Mouse (Mus musculus) megakaryocyte-erythroid progenitor cell, adult 5-6 weeks (primary cell): ENCODE results near the gene Wnt1. TPM values are rescaled to one million over a fixed set of nuclear protein-coding genes. Genes with fewer than 3 reads are reported as not detected.
A peak's percentile ranks its signal among the peaks of the same experiment; 100 is the strongest.

Source experiments
- ATAC-seq: replicated peaks from 2 replicates; pipeline ENCODE4 v1.8.0; 2016; ENCODE audit warnings: mild to moderate bottlenecking, inconsistent platforms; ENCODE audit not compliant: severe bottlenecking, poor library complexity, low FRiP score, low TSS enrichment
- total RNA-seq, 2 experiments: library from RNA; stranded (forward) in 1 of 2; stranded (reverse) in 1 of 2; fragments of 200-1000, 215-1000 nt in 1 of 2; fragments of >200 nt in 1 of 2; fragmentation: Nextera tagmentation in 1 of 2; gene quantifications; 2 replicates each; pipeline ENCODE4 v1.2.3; 2014 to 2017

Wnt1 gene
- total RNA-seq, 2 experiments from 2014 or later, result not detected

DNA sequence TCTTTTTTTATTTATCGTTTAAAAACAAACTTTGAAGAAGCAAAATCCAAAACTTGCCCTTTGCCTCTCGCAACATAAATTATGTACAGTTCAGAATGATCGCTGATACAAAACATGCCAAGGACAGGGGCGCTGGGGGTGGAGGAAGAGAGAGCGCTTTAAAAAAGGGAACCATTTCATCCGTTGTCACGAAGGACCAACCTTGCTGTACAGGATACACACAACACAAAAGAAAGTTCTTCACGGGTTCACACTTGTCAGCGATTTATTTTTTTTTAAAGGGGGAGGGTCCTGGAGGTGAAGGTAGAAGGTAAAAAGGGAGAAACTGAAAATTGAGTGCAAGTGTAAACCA is 42.0 kb downstream of the Wnt1 start:
- no peak for ATAC-seq

DNA sequence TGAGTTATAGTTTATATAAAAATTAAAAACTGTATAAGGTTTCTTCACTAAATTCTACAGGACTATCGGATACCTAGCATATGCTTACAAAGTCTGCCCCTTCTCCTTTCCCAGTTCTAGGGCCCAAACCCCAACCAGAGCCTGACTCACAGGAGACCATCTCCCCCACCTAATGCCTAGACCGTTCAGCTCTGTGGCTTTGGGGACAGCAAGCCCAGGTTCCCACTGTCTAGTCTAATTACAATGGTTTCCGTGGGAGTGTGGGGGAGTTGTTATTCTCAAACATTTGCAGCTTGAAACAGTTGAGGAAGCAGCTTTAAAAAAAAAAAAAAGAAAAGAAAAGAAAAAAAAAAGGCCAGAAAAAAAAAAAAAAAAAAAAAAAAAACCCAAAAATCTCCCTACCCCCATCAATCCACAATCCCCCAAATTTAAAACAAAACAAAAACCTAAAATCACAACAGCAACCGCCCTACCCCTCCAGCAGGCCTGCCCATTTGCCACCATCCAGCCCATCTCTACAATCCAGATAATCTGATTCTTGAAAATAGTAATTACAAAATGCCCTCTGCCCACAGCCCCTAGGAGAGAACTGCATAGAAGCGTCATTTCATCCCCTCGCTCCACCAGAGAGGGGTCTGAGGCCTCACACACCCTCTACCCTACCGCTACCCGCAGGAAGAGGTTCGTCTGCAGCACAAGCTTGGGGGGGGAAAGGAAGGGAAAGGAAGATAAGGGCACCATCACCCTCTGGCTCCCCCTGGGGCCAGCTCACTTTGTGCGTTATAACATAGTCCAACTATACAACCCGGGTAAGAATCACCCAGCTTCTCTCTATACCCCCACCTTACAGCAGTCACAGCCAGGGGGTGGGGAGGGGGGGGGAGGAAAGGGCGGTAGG is 42.8 kb downstream of the Wnt1 start:
- peak; percentile 54 for ATAC-seq

DNA sequence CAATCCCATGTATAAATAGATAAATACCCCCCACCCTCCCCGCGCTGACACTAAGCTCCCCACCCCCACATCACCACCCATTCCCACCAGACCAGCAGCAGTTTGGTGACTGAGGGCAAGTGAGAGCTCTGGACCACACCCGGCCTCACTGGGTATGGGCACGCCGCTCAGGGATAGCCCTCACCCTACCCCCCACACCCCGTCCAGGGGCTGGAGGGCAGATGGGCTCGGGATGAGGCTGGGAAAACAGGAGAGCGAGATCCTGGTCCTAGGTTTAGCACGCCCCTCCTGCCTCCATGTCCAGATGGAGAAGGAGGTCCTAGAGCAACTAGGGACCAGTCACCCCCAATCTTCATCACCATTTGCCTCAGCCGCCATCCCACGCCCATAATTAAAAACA is 43.6 kb downstream of the Wnt1 start:
- no peak for ATAC-seq

DNA sequence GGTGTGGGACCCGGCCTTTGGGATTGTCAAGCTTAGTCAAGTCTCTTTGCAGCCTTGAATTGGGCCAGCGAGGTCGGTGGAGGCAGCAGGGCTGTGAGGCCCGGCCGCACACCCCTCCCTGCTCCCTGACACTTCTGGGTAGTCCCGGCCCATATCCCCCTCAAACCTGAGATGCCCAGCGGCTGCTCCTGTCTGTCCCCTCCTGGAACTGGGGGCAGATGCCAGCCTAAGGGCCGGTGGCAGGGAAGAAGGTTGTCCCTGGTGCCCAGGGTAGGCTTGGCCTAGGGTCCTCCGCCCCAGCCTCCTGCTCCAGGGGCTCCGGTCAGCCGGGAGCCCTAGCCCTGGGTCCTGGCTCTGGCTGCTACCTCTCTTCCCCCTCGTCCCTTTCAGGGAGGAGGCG is 44.4 kb downstream of the Wnt1 start:
- no peak for ATAC-seq

DNA sequence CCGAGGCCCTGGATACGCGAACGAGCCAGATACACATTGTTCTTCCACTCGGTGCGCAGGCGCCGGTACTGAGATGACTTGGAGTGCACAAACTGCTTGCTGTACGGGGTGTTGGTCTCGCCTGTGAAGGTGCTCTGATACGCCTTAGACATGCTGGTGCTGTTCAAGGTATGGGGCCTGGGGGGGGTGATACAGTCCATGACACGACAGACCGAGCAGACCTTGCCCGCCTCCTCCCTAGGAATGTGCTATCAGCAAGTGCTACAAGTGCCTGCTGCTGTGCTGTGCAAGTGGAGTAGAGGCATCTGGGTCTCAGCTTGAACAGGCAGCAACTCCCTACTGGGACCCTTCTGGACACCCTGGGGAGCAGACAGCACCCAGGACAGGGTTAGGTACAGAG is 45.6 kb downstream of the Wnt1 start:
- ATAC-seq, result no peak

DNA sequence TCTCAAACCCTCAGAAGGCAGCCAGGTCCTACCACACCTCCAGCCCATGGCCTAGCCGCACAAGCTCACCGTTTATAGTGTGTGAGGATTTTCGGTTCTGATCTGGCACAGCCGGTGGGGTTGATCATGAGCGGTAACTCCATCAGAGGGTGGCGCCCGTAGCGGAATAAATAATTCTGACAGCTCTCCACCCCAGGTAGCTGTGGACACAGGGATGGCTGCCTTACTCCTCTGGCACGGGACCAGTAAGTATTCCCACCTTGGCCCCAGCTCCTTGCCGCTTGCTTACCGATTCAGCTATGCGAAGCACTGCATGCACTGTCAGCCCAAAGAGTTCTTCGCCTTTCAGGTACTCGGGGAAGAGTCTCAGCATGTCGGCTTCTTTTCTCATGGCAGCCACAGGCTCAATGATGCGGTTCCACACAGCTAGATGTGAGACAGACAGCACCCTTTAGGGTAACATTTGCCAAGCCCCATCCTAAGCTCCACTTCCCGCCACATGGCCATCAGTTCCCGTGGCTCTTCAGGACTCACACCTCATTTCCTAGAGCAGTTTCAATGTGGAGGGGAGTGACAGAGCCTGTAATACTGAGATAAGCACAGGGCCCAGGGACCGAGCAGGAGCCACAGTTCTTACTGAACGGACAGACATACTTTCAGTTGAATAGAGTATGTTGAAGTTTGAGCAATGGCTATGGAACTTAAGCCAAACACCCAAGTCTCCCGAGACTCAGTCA is 47.5 kb downstream of the Wnt1 start:
- ATAC-seq, result peak; percentile 58

DNA sequence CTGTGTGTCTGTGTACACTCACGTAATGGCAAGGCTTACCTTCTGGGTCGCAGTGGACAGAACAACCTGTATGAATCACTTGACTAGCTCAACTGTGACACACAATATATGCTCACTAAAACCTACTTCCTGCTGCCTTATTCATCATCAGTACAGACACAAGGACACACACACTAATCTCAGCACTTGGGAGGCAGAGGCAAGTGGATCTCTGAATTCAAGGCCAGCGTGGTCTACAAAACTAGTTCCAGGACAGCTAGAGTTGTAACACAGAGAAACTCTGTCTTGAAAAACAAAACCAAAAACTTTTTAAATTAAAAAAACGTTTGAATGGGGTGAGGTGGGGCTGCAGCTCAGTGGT is 48.1 kb downstream of the Wnt1 start:
- ATAC-seq, result no peak

DNA sequence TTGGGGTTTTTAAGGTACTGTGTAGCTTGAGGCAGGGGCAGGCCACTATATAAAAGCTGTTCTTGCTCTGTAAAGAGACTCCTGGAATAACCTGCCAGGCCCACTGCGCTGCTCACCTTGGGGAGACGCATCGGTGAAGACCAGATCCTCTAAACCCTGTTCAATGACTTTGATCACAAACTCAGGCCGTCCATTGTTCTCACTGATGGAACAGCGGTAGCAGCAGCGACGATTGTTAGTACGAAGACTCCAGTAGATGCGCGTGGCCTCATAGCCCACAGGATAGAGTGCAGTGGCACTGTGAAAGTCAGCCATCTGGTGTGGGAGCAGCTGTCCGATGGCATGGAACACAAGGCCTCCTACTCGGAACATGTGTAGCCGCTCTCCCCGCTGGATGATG is 49.5 kb downstream of the Wnt1 start:
- no peak for ATAC-seq

DNA sequence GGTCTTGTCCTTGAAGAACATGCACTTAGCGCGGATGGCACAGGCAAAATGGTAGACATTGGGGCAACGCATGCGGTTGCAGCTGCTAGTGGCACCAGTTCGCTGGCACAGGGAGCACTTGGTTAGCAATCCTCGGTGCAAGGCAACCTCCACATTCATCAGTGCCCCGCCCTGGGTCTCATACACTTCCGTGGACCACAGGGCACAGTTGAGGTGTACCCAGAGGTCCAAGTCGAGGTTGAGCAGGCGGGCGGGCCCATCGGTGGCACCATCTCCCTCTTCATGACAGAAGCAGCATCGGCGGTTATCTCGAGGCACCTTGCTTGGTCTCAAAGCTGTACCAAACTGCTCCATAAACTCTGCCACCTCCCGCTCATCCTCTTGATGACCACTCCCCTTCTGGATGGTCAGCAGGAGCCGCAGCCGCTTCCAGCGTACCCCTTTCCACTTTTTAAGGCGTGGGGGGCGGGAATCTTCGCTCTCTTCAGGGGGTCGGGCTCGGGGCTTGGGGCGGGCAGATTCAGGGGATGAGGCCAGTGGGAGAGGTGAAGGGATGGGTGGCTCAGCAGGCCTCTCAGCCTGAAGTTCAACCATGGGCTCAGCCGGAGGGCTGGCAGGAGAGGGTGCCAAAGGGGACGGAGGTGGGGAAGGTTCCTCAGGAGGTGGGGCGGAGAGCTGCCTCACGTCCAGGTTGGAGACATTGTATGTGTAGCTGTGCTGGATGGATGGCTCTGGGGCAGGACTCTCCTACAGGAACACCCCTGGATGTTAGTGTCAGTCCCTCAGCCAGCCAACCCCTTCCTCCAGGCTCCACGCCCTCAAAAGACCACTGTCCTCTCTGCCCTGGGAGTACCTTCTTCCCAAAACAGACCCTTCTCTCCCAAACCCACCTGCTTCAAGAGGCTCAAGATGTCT is 50.3 kb downstream of the Wnt1 start:
- no peak for ATAC-seq

Other genes with a start within 250 kb of the Wnt1 start
- gene Ccnt1, start 218.9 kb upstream of the Wnt1 start, total RNA-seq (2014; fragmentation: Nextera tagmentation), result 66.8 and 70.7 TPM in 2 replicates
- gene Ccnt1, start 218.9 kb upstream of the Wnt1 start, total RNA-seq (2017), result 80.8 and 88.3 TPM in 2 replicates
- gene 4930415O20Rik, start 218.9 kb upstream of the Wnt1 start, total RNA-seq (2014; fragmentation: Nextera tagmentation), result not detected in 2 replicates
- not detected in 2 replicates for gene 4930415O20Rik, start 218.9 kb upstream of the Wnt1 start, total RNA-seq (2017)
- gene Adcy6, start 179.8 kb upstream of the Wnt1 start, total RNA-seq (2014; fragmentation: Nextera tagmentation), result 55.8 and 57.2 TPM in 2 replicates
- 28.8 and 45.9 TPM in 2 replicates for gene Adcy6, start 179.8 kb upstream of the Wnt1 start, total RNA-seq (2017)
- not detected in 2 replicates for gene Cacnb3, start 159.0 kb upstream of the Wnt1 start, total RNA-seq (2014; fragmentation: Nextera tagmentation)
- gene Cacnb3, start 159.0 kb upstream of the Wnt1 start, total RNA-seq (2017), result not detected in 2 replicates
- gene Ddx23, start 127.0 kb upstream of the Wnt1 start, total RNA-seq (2014; fragmentation: Nextera tagmentation), result 79.8 and 96.4 TPM in 2 replicates
- gene Ddx23, start 127.0 kb upstream of the Wnt1 start, total RNA-seq (2017), result 152 and 181 TPM in 2 replicates
- 0.64 TPM in 1 of 2 replicates, not detected in the other for gene Rnd1, start 112.4 kb upstream of the Wnt1 start, total RNA-seq (2014; fragmentation: Nextera tagmentation)
- 0.61 TPM in 1 of 2 replicates, not detected in the other for gene Rnd1, start 112.4 kb upstream of the Wnt1 start, total RNA-seq (2017)
- not detected in 2 replicates for gene Ccdc65, start 81.7 kb upstream of the Wnt1 start, total RNA-seq (2014; fragmentation: Nextera tagmentation)
- gene Ccdc65, start 81.7 kb upstream of the Wnt1 start, total RNA-seq (2017), result not detected in 2 replicates
- gene Fkbp11, start 61.7 kb upstream of the Wnt1 start, total RNA-seq (2014; fragmentation: Nextera tagmentation), result 5.5 and 6.1 TPM in 2 replicates
- 5.8 and 6.9 TPM in 2 replicates for gene Fkbp11, start 61.7 kb upstream of the Wnt1 start, total RNA-seq (2017)
- 22.5 and 23.2 TPM in 2 replicates for gene Arf3, start 26.6 kb upstream of the Wnt1 start, total RNA-seq (2014; fragmentation: Nextera tagmentation)
- 16.9 and 22.1 TPM in 2 replicates for gene Arf3, start 26.6 kb upstream of the Wnt1 start, total RNA-seq (2017)
- not detected in 2 replicates for gene Wnt10b, start 11.7 kb upstream of the Wnt1 start, total RNA-seq (2014; fragmentation: Nextera tagmentation)
- not detected in 2 replicates for gene Wnt10b, start 11.7 kb upstream of the Wnt1 start, total RNA-seq (2017)
- not detected in 2 replicates for gene Ddn, start 19.6 kb downstream of the Wnt1 start, total RNA-seq (2014; fragmentation: Nextera tagmentation)
- gene Ddn, start 19.6 kb downstream of the Wnt1 start, total RNA-seq (2017), result 0.08 TPM in 1 of 2 replicates, not detected in the other
- gene Prkag1, start 41.7 kb downstream of the Wnt1 start, total RNA-seq (2014; fragmentation: Nextera tagmentation), result 61.3 and 121 TPM in 2 replicates
- 120 and 143 TPM in 2 replicates for gene Prkag1, start 41.7 kb downstream of the Wnt1 start, total RNA-seq (2017)
- 55.2 and 72.7 TPM in 2 replicates for gene Kmt2d, start 81.3 kb downstream of the Wnt1 start, total RNA-seq (2014; fragmentation: Nextera tagmentation)
- gene Kmt2d, start 81.3 kb downstream of the Wnt1 start, total RNA-seq (2017), result 27.5 and 31.8 TPM in 2 replicates
- gene Rhebl1, start 104.7 kb downstream of the Wnt1 start, total RNA-seq (2014; fragmentation: Nextera tagmentation), result 17.4 and 25.2 TPM in 2 replicates
- gene Rhebl1, start 104.7 kb downstream of the Wnt1 start, total RNA-seq (2017), result 4.3 and 9.4 TPM in 2 replicates
- not detected in 2 replicates for gene Dhh, start 108.7 kb downstream of the Wnt1 start, total RNA-seq (2014; fragmentation: Nextera tagmentation)
- not detected in 2 replicates for gene Dhh, start 108.7 kb downstream of the Wnt1 start, total RNA-seq (2017)
- 8.7 and 14.5 TPM in 2 replicates for gene Lmbr1l, start 128.4 kb downstream of the Wnt1 start, total RNA-seq (2014; fragmentation: Nextera tagmentation)
- gene Lmbr1l, start 128.4 kb downstream of the Wnt1 start, total RNA-seq (2017), result 5.7 and 12.0 TPM in 2 replicates
- 2,322 and 3,225 TPM in 2 replicates for gene Tuba1b, start 144.7 kb downstream of the Wnt1 start, total RNA-seq (2014; fragmentation: Nextera tagmentation)
- gene Tuba1b, start 144.7 kb downstream of the Wnt1 start, total RNA-seq (2017), result 801 and 969 TPM in 2 replicates
- gene Gm49450, start 163.7 kb downstream of the Wnt1 start, total RNA-seq (2014; fragmentation: Nextera tagmentation), result not detected in 2 replicates
- gene Gm49450, start 163.7 kb downstream of the Wnt1 start, total RNA-seq (2017), result not detected in 2 replicates
- 4.5 and 10.2 TPM in 2 replicates for gene Tuba1a, start 163.8 kb downstream of the Wnt1 start, total RNA-seq (2014; fragmentation: Nextera tagmentation)
- gene Tuba1a, start 163.8 kb downstream of the Wnt1 start, total RNA-seq (2017), result 9.7 and 16.0 TPM in 2 replicates
- 85.6 and 109 TPM in 2 replicates for gene Tuba1c, start 240.0 kb downstream of the Wnt1 start, total RNA-seq (2014; fragmentation: Nextera tagmentation)
- gene Tuba1c, start 240.0 kb downstream of the Wnt1 start, total RNA-seq (2017), result 34.5 and 41.4 TPM in 2 replicates